Mouse (Mus musculus) neutrophil, adult 5-6 weeks (primary cell): ENCODE results near the gene Gja3. TPM values are rescaled to one million over a fixed set of nuclear protein-coding genes. Genes with fewer than 3 reads are reported as not detected.
"Not testable (repeated sequence)": the region's sequence is repeated elsewhere in the genome, so short reads cannot be mapped to it uniquely, and the experiment has no call there.

Experiments
- ATAC-seq: fragments of 151-379, 151-347 bp; 2 replicates; pipeline ENCODE4 v1.8.0; 2017; ENCODE audit warnings: mild to moderate bottlenecking, moderate TSS enrichment; ENCODE audit not compliant: insufficient number of reproducible peaks, poor library complexity, low FRiP score, severe bottlenecking; ENCODE audit errors: extremely low read depth
- total RNA-seq: library from RNA; stranded (forward); fragments of 200-1000 nt; gene quantifications from 2 replicates; pipeline ENCODE4 v1.2.3, GENCODE M21; 2017

Gene Gja3
- not detected in 2 replicates for total RNA-seq

- no peak for ATAC-seq
These were observed at the start of gene Gja3 for GRCm38 (mm10) chr14:57057563-57058321. Gene Gja3, minus strand, starts transcription at chr14:57058100.

- no peak for ATAC-seq
These were observed 49.2 kb upstream of the Gja3 start for GRCm38 (mm10) chr14:57107091-57107490.

- no peak for ATAC-seq
These were observed 47.8 kb upstream of the Gja3 start for GRCm38 (mm10) chr14:57105721-57106120.

- no peak for ATAC-seq
These were observed 47.2 kb upstream of the Gja3 start for GRCm38 (mm10) chr14:57105111-57105510.

GRCm38 (mm10) chr14:57104106-57105023 lies 46.5 kb upstream of the Gja3 start, which contains the start of gene Gjb2:
Gene Gjb2, minus strand, starts transcription at chr14:57104702.
- no peak for ATAC-seq

- no peak for ATAC-seq
These were observed 45.8 kb upstream of the Gja3 start for GRCm38 (mm10) chr14:57103711-57104105.

GRCm38 (mm10) chr14:57103121-57103520 lies 45.2 kb upstream of the Gja3 start:
- ATAC-seq = no peak

- ATAC-seq = no peak
These were observed 43.7 kb upstream of the Gja3 start for GRCm38 (mm10) chr14:57101623-57102022.

GRCm38 (mm10) chr14:57095855-57096254 lies 38.0 kb upstream of the Gja3 start:
- ATAC-seq = no peak

GRCm38 (mm10) chr14:57093029-57093428 lies 35.1 kb upstream of the Gja3 start:
- no peak for ATAC-seq

- no peak for ATAC-seq
These were observed 32.1 kb upstream of the Gja3 start for GRCm38 (mm10) chr14:57090001-57090400.

- ATAC-seq = no peak
These were observed 31.2 kb upstream of the Gja3 start for GRCm38 (mm10) chr14:57089107-57089506.

- no peak for ATAC-seq
These were observed 26.3 kb upstream of the Gja3 start for GRCm38 (mm10) chr14:57084180-57084668.

GRCm38 (mm10) chr14:57082863-57083262 lies 25.0 kb upstream of the Gja3 start:
- ATAC-seq = no peak

- no peak for ATAC-seq
These were observed 17.6 kb upstream of the Gja3 start for GRCm38 (mm10) chr14:57075537-57075936.

- not testable (repeated sequence) for ATAC-seq
These were observed 12.0 kb upstream of the Gja3 start for GRCm38 (mm10) chr14:57069906-57070305.

- no peak for ATAC-seq
These were observed 8.2 kb upstream of the Gja3 start for GRCm38 (mm10) chr14:57066053-57066452.

- not testable (repeated sequence) for ATAC-seq
These were observed 2.2 kb upstream of the Gja3 start for GRCm38 (mm10) chr14:57060052-57060451.

GRCm38 (mm10) chr14:57057204-57057562 lies 717 bp downstream of the Gja3 start:
- ATAC-seq = no peak

- ATAC-seq = no peak
These were observed 5.2 kb downstream of the Gja3 start for GRCm38 (mm10) chr14:57052713-57053112.
